Mouse (Mus musculus) myocyte (in vitro differentiated cells): ENCODE data around the gene Fiz1.

Source experiments
- CEBPB ChIP-seq: IDR thresholded peaks from 2 replicates; pipeline ENCODE4 v1.6.1; 2011; ENCODE audit warnings: mild to moderate bottlenecking, moderate library complexity; ENCODE audit not compliant: poor library complexity, insufficient read depth, severe bottlenecking
- E2F4 ChIP-seq: IDR thresholded peaks from one replicate; pipeline ENCODE4 v1.6.1; 2011; ENCODE audit warnings: mild to moderate bottlenecking, control low read depth, moderate library complexity; ENCODE audit not compliant: insufficient read depth
- MAX ChIP-seq: IDR thresholded peaks from one replicate; pipeline ENCODE4 v1.6.1; 2011; ENCODE audit warnings: low read depth, mild to moderate bottlenecking, control low read depth
- MYOD1 ChIP-seq, 3 experiments: IDR thresholded peaks; one replicate each; pipeline ENCODE4 v1.6.1; 2011; ENCODE audit warnings: control low read depth in 2 of 3, low read depth in 2 of 3, mild to moderate bottlenecking in 2 of 3, moderate library complexity in 1 of 3; ENCODE audit not compliant: insufficient read length in 2 of 3, control insufficient read depth in 1 of 3
- MYOG ChIP-seq, 3 experiments: IDR thresholded peaks; one replicate each; pipeline ENCODE4 v1.6.1; 2011; ENCODE audit warnings: control low read depth in 2 of 3, low read depth in 2 of 3, mild to moderate bottlenecking in 2 of 3; ENCODE audit not compliant: insufficient read length in 2 of 3, control insufficient read depth in 1 of 3, insufficient read depth in 1 of 3
- POLR2A ChIP-seq: IDR thresholded peaks from one replicate; pipeline ENCODE4 v1.6.1; 2011; ENCODE audit warnings: low read depth, mild to moderate bottlenecking, control low read depth, moderate library complexity; ENCODE audit not compliant: insufficient read length
- POLR2AphosphoS2 ChIP-seq: IDR thresholded peaks from one replicate; pipeline ENCODE4 v1.6.1; 2011; ENCODE audit warnings: low read depth, control low read depth; ENCODE audit not compliant: insufficient read length
- REST ChIP-seq: IDR thresholded peaks from one replicate; pipeline ENCODE4 v1.6.1; 2011; ENCODE audit warnings: mild to moderate bottlenecking, control low read depth, moderate library complexity; ENCODE audit not compliant: insufficient read depth, insufficient read length
- TCF12 ChIP-seq: IDR thresholded peaks from one replicate; pipeline ENCODE4 v1.6.1; 2011; ENCODE audit warnings: mild to moderate bottlenecking, control low read depth; ENCODE audit not compliant: poor library complexity, insufficient read depth, severe bottlenecking
- USF1 ChIP-seq: IDR thresholded peaks from one replicate; pipeline ENCODE4 v1.6.1; 2011; ENCODE audit warnings: low read depth, mild to moderate bottlenecking, control low read depth, moderate library complexity

GRCm38 (mm10) chr7:5033818-5034217, 19.3 kb upstream of the Fiz1 start, which contains the start of gene 4632433K11Rik:
- no peak for TF ChIP-seq REST
- no peak for TF ChIP-seq POLR2A
- no peak for TF ChIP-seq MYOG (IDR thresholded peaks at IDR 0.05; ENCODE audit: control insufficient read depth in 1 of 3, insufficient read depth in 1 of 3, insufficient read length in 2 of 3, low read depth in 2 of 3)
- TF ChIP-seq CEBPB = no peak
- no peak for TF ChIP-seq POLR2AphosphoS2
- no peak for TF ChIP-seq USF1
- no peak for TF ChIP-seq MAX
- TF ChIP-seq E2F4 = no peak
- TF ChIP-seq MYOD1 (IDR thresholded peaks at IDR 0.05; ENCODE audit: control insufficient read depth in 1 of 3, insufficient read length in 2 of 3, low read depth in 2 of 3) = no peak
- no peak for TF ChIP-seq TCF12
